8 mouse cellular contexts compared by ENCODE assay signal in genomic region chr5:103803927-103804590, GRCm38 (mm10).
DNase-seq lines count a peak whose midpoint lies in the region; ATAC-seq lines count a peak whose summit lies in the region.

No protein-coding gene starts in this region.

- 5% methylated on average over 8 of the region's 8 CpGs for WGBS in forebrain, embryonic 16.5 days
- WGBS in hindbrain, embryonic 10.5 days, result 34% methylated on average over 8 of the region's 8 CpGs
- 19% methylated on average over 8 of the region's 8 CpGs for WGBS in midbrain, embryonic 13.5 days

- H3K4me2 ChIP-seq in forebrain, embryonic 16.5 days (ENCODE audit: low read length), result no peak overlapping the region
- no peak overlapping the region for H3K4me2 ChIP-seq in midbrain, embryonic 13.5 days (replicated peaks)

- H3K4me1 ChIP-seq in forebrain, embryonic 16.5 days (replicated peaks; ENCODE audit: control insufficient read depth, insufficient read depth, low read length), result peaks cover 9% of the 10 kb centered on the region
- H3K4me1 ChIP-seq in hindbrain, embryonic 10.5 days (replicated peaks), result peaks cover 28% of the 10 kb centered on the region
- peaks cover 15% of the 10 kb centered on the region for H3K4me1 ChIP-seq in midbrain, embryonic 13.5 days (replicated peaks)

- DNase-seq in 416B (ENCODE audit: low read depth), result peak; percentile 44
- peak; percentile 77 to 79 for DNase-seq in adrenal gland, postnatal 36 days
- peak; percentile 28 for DNase-seq in hindbrain, embryonic 10.5 days (ENCODE audit: low spot score)
- DNase-seq in layer of hippocampus, postnatal 25 days (ENCODE audit: extremely low spot score in 1 of 2, low spot score in 1 of 2), result peak; percentile 24 to 33
- DNase-seq in thymus, postnatal 10 days (ENCODE audit: low spot score in 2 of 2), result no peak

- no peak overlapping the region for H3K9ac ChIP-seq in forebrain, embryonic 16.5 days (replicated peaks; ENCODE audit: low read depth, low read length)
- no peak overlapping the region for H3K9ac ChIP-seq in midbrain, embryonic 13.5 days (replicated peaks)

- H3K27me3 ChIP-seq in forebrain, embryonic 16.5 days (replicated peaks; ENCODE audit: control insufficient read depth, insufficient read depth, low read length), result no peaks in the 10 kb centered on the region
- H3K27me3 ChIP-seq in hindbrain, embryonic 10.5 days (ENCODE audit: insufficient read depth, poor library complexity, severe bottlenecking), result no peaks in the 10 kb centered on the region
- no peaks in the 10 kb centered on the region for H3K27me3 ChIP-seq in midbrain, embryonic 13.5 days

- ATAC-seq in forebrain, embryonic 16.5 days, result peak; percentile 91
- ATAC-seq in midbrain, embryonic 13.5 days, result peak; percentile 79
- ATAC-seq in megakaryocyte progenitor cell, adult 5-6 weeks (replicated peaks; ENCODE audit: poor library complexity), result no peak

- H3K27ac ChIP-seq in forebrain, embryonic 16.5 days (ENCODE audit: low read length), result no peak overlapping the region
- peak overlapping the region; percentile 73 for H3K27ac ChIP-seq in hindbrain, embryonic 10.5 days
- peak overlapping the region; percentile 1; the same call in 1 of the 2 replicates for H3K27ac ChIP-seq in midbrain, embryonic 13.5 days

- no peaks in the 10 kb centered on the region for H3K36me3 ChIP-seq in forebrain, embryonic 16.5 days (ENCODE audit: control insufficient read depth, insufficient read depth)
- no peaks in the 10 kb centered on the region for H3K36me3 ChIP-seq in hindbrain, embryonic 10.5 days
- H3K36me3 ChIP-seq in midbrain, embryonic 13.5 days, result no peaks in the 10 kb centered on the region

- no peaks in the 10 kb centered on the region for H3K9me3 ChIP-seq in forebrain, embryonic 16.5 days (ENCODE audit: control insufficient read depth, low read length)
- no peaks in the 10 kb centered on the region for H3K9me3 ChIP-seq in hindbrain, embryonic 10.5 days
- no peaks in the 10 kb centered on the region for H3K9me3 ChIP-seq in midbrain, embryonic 13.5 days

- H3K4me3 ChIP-seq in forebrain, embryonic 16.5 days (replicated peaks; ENCODE audit: low read length), result no peak overlapping the region
- H3K4me3 ChIP-seq in hindbrain, embryonic 10.5 days, result no peak overlapping the region
- no peak overlapping the region for H3K4me3 ChIP-seq in midbrain, embryonic 13.5 days (replicated peaks)

Comparison
In these comparisons a context has a peak if more than half of its experiments do, and no peak if none do; other contexts are left out.
1. DNase-seq: peak in 416B (single experiment), adrenal gland, postnatal 36 days (2 of 2), hindbrain, embryonic 10.5 days (single experiment) and layer of hippocampus, postnatal 25 days (2 of 2); none in thymus, postnatal 10 days (0 of 2).